Mouse (Mus musculus): Measurements from ENCODE around the gene Lin9.

Gene Lin9

GRCm38 (mm10) chr1:180707368-180707767 lies 66.4 kb downstream of the Lin9 start:
- no peak for DNase-seq (ENCODE audit: inconsistent ontology term)

GRCm38 (mm10) chr1:180707813-180708212 lies 66.9 kb downstream of the Lin9 start:
- no peak for DNase-seq (ENCODE audit: inconsistent ontology term)

GRCm38 (mm10) chr1:180708935-180709776 lies 68.2 kb downstream of the Lin9 start:
- DNase-seq (ENCODE audit: inconsistent ontology term), result no peak

- no peak for DNase-seq (ENCODE audit: inconsistent ontology term)
These were observed 77.8 kb downstream of the Lin9 start for GRCm38 (mm10) chr1:180718756-180719155.

GRCm38 (mm10) chr1:180719483-180719882 lies 78.5 kb downstream of the Lin9 start:
- no peak for DNase-seq (ENCODE audit: inconsistent ontology term)

GRCm38 (mm10) chr1:180719951-180720689 lies 79.2 kb downstream of the Lin9 start:
- peak; percentile 59 for DNase-seq (ENCODE audit: inconsistent ontology term)

GRCm38 (mm10) chr1:180722608-180723007 lies 81.7 kb downstream of the Lin9 start:
- DNase-seq (ENCODE audit: inconsistent ontology term), result no peak

- no peak for DNase-seq (ENCODE audit: inconsistent ontology term)
These were observed 82.8 kb downstream of the Lin9 start for GRCm38 (mm10) chr1:180723701-180724238.

- peak; percentile 94 for DNase-seq (ENCODE audit: inconsistent ontology term)
These were observed 84.8 kb downstream of the Lin9 start, which contains the start of gene Acbd3 for GRCm38 (mm10) chr1:180725704-180726179. Gene Acbd3 (plus strand): TSS chr1:180726043.

GRCm38 (mm10) chr1:180726183-180726582 lies 85.2 kb downstream of the Lin9 start:
- DNase-seq (ENCODE audit: inconsistent ontology term), result no peak

- DNase-seq (ENCODE audit: inconsistent ontology term), result no peak
These were observed 88.3 kb downstream of the Lin9 start for GRCm38 (mm10) chr1:180729231-180729630.
